Mouse (Mus musculus) cerebellum, adult 2 months (tissue): ENCODE data around the gene Tnpo1.

Experiments used
- CTCF ChIP-seq: fragments of 200-500 bp; IDR thresholded peaks from 2 replicates; pipeline ENCODE4 v1.5.1; 2011; ENCODE audit warnings: low read depth, mild to moderate bottlenecking, control low read depth, low read length, moderate library complexity, borderline replicate concordance; ENCODE audit not compliant: insufficient read depth
- POLR2A ChIP-seq: fragments of 200-500 bp; IDR thresholded peaks from 2 replicates; pipeline ENCODE4 v1.6.1; 2011; ENCODE audit warnings: low read length, control low read depth, borderline replicate concordance; ENCODE audit not compliant: insufficient read depth

DNA sequence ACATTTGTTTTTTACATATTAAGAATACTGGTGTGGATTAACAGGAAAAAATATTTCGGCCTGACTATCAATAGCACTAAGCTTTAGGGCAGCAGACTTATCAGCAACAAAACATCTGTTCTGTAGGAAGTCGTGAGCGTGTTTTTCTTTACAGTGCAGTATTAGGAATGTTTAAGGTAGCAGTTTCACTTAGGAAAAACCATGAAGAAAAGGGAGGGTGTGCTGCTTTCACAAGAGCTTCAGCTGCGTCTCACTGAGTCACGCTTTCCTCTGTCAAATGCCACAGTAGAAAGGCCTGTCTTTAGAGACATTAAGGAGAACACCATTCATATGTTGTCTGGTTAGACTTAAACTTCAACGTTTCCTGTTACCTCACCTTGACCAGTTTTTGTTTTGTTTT is 116.0 kb downstream of the Tnpo1 start:
- TF ChIP-seq CTCF (no peak), POLR2A (no peak)
